Mouse (Mus musculus): ENCODE data around the gene Alad. TPM values are rescaled to one million over a fixed set of nuclear protein-coding genes. Genes with fewer than 3 reads are reported as not detected.
"Not testable (repeated sequence)": the region's sequence is repeated elsewhere in the genome, so short reads cannot be mapped to it uniquely, and the experiment has no call there.

Alad gene
- total RNA-seq, 2 experiments from 2014 or later = 60.2 to 63.3 TPM

DNA sequence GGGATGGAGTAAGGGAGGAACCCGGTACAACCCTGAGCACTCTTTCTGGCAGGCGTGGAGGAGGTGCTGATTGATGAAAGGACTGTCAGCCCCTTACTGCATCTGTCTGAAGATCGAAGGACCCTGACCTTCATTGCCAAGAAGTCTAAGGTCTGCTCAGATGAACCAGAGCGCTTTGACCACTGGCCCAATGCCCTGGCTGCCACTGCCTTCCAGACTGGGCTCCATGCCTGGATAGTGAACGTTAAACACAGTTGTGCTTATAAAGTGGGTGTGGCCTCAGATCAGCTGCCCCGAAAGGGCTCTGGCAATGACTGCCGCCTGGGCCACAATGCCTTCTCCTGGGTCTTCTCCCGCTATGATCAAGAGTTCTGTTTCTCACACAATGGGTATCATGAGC lies 23.8 kb downstream of the Alad start:
- DNase-seq (ENCODE audit: low spot score) = no peak
- intact Hi-C loops (cut with DNase I) = no loop called here

DNA sequence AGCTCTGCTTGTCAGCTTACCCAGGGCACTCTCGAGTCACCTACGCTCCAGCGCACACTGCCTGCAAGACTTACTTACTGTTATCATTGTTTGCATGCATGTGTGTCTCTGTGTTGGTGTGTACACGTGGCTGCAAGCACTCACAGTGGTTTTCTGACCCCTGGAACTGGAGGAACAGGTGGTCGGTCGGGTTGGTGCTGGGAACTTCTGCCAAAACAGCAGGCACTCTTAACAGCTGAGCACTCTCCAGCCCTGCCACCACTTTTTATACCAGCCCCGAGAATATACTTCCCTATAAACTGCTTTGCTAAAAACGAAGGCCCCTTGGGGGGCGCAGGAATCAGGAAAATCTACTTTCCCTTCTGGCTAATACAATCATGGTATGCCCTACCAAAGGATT lies 25.5 kb downstream of the Alad start:
- intact Hi-C loops (cut with DNase I) = no loop called here
- no peak for DNase-seq (ENCODE audit: low spot score)

DNA sequence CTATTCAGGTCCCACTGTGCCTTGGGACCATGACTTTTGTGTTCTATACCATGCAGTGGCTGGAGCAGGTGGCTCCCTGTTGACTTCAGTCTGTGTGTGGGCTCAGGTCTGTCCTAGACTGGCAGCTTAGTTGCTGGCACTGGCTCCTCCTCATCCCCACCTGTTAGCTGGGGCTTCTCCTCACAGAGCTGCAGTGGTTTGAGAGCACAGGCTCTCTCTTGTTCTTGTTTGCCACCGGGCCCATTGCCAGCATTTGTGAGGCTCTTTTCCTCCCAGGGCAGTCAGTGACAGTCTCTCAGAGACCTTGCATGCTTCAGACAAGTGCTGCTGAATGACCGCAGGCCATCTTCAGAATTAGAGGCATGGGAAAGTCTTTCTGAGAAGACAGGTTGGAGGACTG lies 27.0 kb downstream of the Alad start:
- no peak for DNase-seq (ENCODE audit: low spot score)
- intact Hi-C loops (cut with DNase I) = no loop called here

GRCm38 (mm10) chr4:62487914-62488313 lies 31.8 kb downstream of the Alad start:
- intact Hi-C loops (cut with DNase I) = no loop called here
- no peak for DNase-seq (ENCODE audit: low spot score)

DNA sequence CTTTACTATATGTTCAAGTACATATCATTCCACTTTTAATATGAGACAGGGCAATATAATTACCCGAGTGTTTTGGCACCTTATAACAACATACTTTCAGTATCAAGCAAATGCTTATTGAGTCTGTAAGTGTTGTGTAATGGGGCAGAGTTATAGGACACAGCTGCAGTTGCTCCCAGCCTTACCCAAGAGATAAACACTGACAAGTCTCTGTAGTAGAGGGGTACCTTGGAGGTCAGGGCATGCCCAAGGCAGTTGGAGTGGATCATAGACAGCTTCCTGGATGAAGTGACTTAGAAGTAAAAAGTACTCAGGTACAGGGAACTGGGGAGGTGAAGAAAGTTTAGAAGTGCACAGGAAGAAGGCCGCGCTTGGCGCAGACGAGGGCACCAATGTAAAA lies 32.5 kb downstream of the Alad start:
- no peak for DNase-seq (ENCODE audit: low spot score)
- intact Hi-C loops (cut with DNase I) = no loop called here

GRCm38 (mm10) chr4:62486162-62486696 lies 33.5 kb downstream of the Alad start:
- intact Hi-C loops (cut with DNase I) = no loop called here
- DNase-seq (ENCODE audit: low spot score) = no peak

DNA sequence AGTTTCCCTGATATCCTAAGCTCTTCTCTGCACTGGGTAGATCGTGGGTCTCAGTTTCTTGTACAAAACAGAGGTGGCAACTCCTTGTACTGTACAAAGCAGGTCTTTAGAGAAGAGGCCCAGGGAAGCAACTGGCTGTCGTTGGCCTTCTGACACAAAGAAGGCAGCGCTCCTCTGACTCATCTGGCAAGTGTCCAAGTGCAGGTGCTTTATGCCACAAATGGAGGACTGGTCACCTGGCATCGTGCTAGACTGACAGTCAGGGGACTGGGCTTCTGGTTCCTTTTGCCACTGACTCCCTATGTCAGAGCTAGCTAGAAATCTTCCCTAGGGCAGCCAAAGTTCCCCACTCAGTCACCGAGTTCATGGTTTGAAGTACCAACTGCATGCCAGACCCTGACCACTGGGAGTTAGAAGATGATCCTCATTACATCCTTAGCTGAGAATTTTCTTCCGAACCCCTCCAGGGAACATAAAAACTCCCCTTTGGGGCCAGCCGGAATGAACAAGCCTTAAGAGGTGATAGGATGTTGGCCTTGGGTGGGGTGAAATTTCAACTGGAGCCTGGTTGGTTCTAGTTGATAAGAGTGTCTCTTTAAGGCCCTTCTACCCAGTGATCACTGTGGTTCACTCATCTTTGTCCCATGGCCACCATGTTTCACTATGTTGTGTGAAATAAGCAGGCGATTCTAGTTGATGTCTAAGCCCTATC lies 34.1 kb downstream of the Alad start:
- intact Hi-C loops (cut with DNase I) = no loop called here
- DNase-seq (ENCODE audit: low spot score) = no peak

DNA sequence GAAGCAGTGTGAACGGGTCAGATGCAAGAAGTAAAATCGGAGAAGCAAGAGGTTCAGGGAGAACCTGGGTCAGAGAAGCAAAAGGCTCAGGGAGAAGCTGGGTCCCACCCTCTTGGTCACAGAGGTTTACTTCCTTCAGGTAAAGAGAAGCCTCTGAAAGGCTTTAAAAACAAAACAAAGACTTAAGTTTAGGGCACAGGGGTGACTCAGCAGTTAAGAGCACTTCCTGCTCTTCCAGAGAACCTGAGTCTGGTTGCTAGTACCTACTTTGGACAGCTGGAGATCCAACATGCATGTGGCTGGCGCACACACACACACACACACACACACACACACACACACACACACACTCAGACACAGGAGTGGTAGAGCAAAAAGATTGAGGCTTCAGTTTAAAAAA lies 34.8 kb downstream of the Alad start:
- DNase-seq (ENCODE audit: low spot score) = no peak

GRCm38 (mm10) chr4:62480709-62481605 lies 38.8 kb downstream of the Alad start:
- intact Hi-C loops (cut with DNase I) = no loop called here

More for the DNA sequence above, 34.8 kb downstream of the Alad start:
- intact Hi-C loops (cut with DNase I) = no loop called here

DNA sequence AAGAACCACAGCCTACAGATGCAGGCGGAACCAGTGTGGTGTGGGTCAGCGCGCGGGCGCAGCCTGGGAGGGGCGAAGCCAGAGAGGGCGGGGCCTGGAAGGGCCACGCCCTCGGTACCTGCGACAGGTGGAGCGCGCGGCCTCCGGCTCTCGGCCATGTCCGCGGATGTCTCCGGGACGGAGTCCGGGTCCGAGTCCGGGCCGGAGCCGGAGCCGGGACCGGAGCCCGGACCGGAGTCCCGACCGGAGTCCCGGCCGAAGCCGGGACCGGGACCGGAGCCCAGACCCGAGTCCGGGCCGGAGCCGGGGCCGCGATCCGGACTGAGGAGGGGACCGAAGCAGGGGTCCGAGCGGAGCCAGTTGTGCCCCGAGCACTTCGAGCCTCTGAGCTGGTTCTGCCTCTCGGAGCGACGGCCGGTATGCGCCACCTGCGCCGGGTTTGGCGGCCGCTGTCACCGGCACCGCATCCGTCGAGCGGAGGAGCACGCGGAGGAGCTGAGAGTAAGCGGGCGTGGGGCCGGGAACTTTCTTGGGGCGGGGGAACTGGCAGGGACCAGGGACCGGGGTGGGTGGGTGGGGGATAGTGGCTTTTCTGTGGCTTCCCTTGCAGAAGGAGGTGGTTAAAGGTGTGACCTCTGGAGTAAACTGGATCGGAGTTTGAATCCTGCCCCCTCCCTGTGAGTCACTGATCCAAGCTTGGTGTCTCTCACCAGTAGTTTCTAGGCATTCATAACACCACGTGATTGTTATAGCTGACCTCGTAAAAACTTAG lies 39.6 kb downstream of the Alad start, which contains the start of gene Bspry:
Bspry (plus strand) TSS at position 117 of the 772 bp plus-strand sequence.
- no peak for DNase-seq (ENCODE audit: low spot score)

More at GRCm38 (mm10) chr4:62480709-62481605, 38.8 kb downstream of the Alad start:
- no peak for DNase-seq (ENCODE audit: low spot score)

DNA sequence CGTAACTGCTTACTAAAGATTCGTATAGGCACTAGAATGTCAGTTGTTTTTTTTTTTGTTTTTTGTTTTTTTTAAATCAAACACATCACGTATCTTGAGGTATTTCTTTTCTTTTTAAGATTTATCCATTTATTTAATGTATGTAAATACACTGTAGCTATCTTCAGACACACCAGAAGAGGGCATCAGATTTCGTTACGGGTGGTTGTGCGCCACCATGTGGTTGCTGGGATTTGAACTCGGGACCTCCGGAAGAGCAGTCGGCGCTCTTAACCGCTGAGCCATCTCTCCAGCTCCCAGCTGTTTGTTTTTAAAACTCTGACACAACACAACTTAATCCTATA lies 40.2 kb downstream of the Alad start:
- intact Hi-C loops (cut with DNase I); DNase-seq (ENCODE audit: low spot score): not testable (repeated sequence)

More for the DNA sequence above, 39.6 kb downstream of the Alad start, which contains the start of gene Bspry:
- intact Hi-C loops (cut with DNase I) = no loop called here

- intact Hi-C loops (cut with DNase I) = no loop called here
- DNase-seq (ENCODE audit: low spot score) = no peak
Observed at GRCm38 (mm10) chr4:62477542-62478244, 42.0 kb downstream of the Alad start.

DNA sequence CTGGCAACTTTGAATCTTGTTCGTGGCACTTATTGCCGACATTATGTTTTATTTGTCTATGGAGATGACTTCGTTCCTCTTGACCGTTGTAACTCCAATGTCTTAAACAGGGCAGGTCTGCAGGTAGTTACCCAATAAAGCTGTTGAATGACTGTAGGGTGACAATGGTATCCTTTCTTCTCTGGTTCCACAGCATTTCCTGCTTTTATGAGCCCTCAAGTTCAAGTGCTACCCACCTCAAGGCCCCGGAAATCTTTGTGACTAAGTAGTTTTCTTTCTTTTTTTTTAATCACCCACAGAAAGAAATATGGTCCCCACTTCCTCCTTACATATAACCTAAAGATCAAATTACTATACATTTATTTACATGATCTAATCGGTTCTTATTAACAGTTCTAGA lies 43.9 kb downstream of the Alad start:
- intact Hi-C loops (cut with DNase I) = no loop called here
- no peak for DNase-seq (ENCODE audit: low spot score)

DNA sequence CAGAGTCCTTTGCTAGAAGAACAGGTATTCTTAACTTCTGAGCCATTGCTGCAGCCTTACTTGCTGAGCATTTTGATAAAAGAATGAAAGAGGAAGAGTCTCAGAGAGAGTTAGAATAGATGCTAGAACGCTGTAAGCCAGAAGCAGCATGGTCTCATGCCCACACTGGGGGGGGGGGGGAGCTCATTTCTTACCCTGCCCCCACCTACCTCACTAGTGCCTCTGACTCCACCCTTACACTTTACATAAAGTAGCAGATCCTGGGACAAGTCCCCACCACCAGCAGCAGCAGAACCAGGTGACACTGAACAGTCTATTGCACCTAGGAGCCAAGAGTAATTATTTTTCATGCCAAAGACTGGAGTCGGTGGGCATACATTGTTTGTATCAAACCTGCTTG lies 44.6 kb downstream of the Alad start:
- intact Hi-C loops (cut with DNase I) = no loop called here
- no peak for DNase-seq (ENCODE audit: low spot score)

DNA sequence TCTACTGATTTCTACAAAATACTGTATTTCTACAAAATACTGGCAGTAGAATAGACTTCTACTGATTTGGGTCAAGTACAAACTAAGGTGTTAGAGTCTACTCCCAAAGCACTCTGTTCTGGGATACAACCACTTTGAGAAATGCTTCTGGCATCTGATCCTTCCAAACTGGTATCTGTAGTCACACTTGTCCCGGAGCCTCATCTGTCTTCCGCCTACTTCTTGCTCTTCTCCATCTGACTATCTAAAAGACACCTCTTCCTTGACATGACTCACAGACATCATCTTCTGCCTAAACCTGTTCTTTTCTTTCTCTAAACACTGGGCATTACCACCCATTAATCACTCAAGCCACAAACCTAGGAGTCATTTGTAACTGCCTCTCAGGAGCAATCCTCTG lies 47.6 kb downstream of the Alad start:
- intact Hi-C loops (cut with DNase I) = no loop called here

DNA sequence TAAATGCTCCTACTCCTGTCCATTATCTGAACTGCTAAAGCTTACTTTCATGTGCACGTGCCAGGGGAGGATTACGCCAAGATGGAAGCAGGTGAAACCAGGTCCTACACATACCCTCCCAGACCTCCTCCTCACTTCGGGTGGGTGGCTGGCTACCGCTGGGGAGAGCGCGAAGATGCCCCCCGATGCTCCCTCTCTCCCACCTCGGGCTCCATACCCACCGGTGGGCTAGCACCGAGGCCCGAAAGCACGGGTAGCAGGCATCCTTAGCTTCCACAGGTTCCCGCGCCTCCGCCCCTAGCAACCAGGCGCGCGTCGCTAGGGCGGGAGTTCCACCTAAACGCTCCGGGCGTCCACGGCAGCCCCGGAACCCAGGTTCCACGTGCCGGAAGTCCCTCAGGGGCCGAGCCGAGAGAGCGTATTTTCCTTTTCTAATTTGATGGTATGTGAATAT lies 49.1 kb downstream of the Alad start, which contains the start of gene Wdr31:
Wdr31 (minus strand) TSS at position 299 of the 454 bp plus-strand sequence.
- DNase-seq (ENCODE audit: low spot score) = peak; percentile 24
- intact Hi-C loops (cut with DNase I) = no loop called here

More for the DNA sequence above, 47.6 kb downstream of the Alad start:
- no peak for DNase-seq (ENCODE audit: low spot score)

DNA sequence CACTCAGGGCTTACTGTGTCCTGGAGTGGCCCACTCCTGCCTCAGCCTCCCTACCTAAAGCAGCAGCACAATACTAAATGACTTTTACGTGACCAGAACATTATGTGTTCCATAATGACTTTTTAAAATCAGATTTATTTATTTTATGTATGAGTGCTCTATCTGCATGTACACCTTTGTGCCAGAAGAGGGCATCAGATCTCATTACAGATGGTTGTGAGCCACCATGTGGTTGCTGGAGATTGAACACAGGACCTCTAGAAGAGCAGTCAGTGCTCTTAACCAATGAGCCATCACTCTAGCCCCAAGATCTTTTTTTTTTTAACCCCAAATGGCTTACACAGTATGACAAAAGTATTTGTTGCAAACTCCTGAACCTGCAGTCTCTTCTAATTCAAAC lies 51.6 kb downstream of the Alad start:
- no peak for DNase-seq (ENCODE audit: low spot score)
- intact Hi-C loops (cut with DNase I) = no loop called here

GRCm38 (mm10) chr4:62463124-62463523 lies 56.6 kb downstream of the Alad start:
- intact Hi-C loops (cut with DNase I) = no loop called here
- DNase-seq (ENCODE audit: low spot score) = no peak

DNA sequence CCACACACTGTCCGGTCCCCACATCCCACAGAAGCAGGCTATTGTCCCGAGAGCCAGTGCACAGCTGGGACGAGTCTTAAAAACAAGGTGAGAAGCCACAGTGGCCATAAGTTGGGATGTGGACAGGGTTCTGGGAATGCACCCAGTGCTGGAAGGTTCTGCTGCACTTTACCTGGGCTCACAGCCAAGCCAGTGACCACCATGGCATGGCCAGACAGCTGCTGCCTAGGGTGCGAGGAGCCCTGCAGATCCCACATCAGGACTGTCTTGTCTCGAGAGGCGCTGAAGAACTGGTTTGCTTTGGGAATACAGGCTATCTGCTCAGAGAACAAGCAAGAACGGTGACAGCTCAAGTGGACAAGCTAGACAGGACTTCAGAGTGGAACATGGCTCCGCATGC lies 59.4 kb downstream of the Alad start:
- intact Hi-C loops (cut with DNase I) = no loop called here
- no peak for DNase-seq (ENCODE audit: low spot score)
